Mouse (Mus musculus) G1E (cell line): ENCODE data around the gene Lef1.

ENCODE experiments used
- CTCF ChIP-seq: IDR thresholded peaks from 2 replicates; pipeline ENCODE4 v1.5.1; 2012; ENCODE audit warnings: low read depth, low read length, inconsistent platforms, mixed read lengths
- GATA1 ChIP-seq: IDR thresholded peaks from 2 replicates; pipeline ENCODE4 v1.6.1; 2012; ENCODE audit warnings: borderline replicate concordance, low read length, inconsistent platforms, mixed read lengths
- GATA2 ChIP-seq: IDR thresholded peaks from 2 replicates; pipeline ENCODE4 v1.6.1; 2012; ENCODE audit warnings: low read depth, low read length, inconsistent platforms, borderline replicate concordance
- POLR2AphosphoS5 ChIP-seq: IDR thresholded peaks from 2 replicates; pipeline ENCODE4 v1.6.1; 2012; ENCODE audit warnings: low read depth, low read length, inconsistent platforms; ENCODE audit not compliant: insufficient replicate concordance
- TAL1 ChIP-seq: conservative IDR thresholded peaks from 2 replicates; pipeline ENCODE4 v1.6.1; 2012; ENCODE audit warnings: low read depth, low read length, inconsistent platforms, mixed read lengths

DNA sequence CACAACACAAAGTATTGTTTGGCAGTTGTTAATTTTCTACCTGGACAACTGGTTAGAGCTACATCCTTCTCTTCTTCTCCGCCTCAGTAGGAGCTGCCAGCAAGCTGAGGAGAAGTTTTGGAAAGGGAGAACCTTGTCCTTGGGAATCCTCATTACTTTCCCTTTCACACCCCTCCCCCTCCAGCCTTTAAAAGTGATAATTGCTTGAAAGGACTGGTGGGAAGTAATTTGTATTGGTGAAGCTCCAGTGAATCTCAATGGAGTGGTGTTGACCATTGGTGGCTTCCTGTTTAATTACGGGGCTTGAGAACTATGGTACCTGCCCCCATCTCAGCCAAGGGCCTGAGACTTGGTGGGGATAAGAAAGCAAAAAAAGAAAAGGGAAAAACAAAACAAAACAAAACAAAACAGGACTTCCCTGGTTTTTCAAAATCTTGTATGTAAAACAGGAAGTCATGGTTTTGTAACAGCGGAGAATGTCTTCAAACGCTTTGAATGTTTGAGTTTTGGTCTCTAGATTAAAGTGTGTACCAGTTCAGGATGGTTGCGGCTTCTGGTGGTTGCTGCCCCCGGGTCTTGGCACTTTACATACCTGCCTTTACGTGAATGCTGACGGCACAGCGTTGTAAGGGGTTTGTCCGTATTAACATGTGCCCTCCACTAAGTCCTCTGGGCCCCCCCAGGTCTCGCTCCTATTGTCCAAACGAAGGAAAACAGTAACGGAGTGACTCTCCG is 49.8 kb downstream of the Lef1 start:
- TF ChIP-seq CTCF (no peak), POLR2AphosphoS5 (no peak), TAL1 (no peak), GATA1 (no peak), GATA2 (no peak)
